Mouse (Mus musculus) c-Kit-positive CD71-negative TER-119-negative erythroid progenitor cells, embryonic 14.5 days (primary cell): ENCODE measurements around the gene Gpr160.
A peak's percentile ranks its signal among the peaks of the same experiment; 100 is the strongest.
"Not testable (repeated sequence)": the region's sequence is repeated elsewhere in the genome, so short reads cannot be mapped to it uniquely, and the experiment has no call there.

Source experiments
- DNase-seq: peaks from one replicate; pipeline ENCODE4 v3.0.0-alpha.2; 2013; ENCODE audit warnings: low read depth

The Gpr160 gene

DNA sequence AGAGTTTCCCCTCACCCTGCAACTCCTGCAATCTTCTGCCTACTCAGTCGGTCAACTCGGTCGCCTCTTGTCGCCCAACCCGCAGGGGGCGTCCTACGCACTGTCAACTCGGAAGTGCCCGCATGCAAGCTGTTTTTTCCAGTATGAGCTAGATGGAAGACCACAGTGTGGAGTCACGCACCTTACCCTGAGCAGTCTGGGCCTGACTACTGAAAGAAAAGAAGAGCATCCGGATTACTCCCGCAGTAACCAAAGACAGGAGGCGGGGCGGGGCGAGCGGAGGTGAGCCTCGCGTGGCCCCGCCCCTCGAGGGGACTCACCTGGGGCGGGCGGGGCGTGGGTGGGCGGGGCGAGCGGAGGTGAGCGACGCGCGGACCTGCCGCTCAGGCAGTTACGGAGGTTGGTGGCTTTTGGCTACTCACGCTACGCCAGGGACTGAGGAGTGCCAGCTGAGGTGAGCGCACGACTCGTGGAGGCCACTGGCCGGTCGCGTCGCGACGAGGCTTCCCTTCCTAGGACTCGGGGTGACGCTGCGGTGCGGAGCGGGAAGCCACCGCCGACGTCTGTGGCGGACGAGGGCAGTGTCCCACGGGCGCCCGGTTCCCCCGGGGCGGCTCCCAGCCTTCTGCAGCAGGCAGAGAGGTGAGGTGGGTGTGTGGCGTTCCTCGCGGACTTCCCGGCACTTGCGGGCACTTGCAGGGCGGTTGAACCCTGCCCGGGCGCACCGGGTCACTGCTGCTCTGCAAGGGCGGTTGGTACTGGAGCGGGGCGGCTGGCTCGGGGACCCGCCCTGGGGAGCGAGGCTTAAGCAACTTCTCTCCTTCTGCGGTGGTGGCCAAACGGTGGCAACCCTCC lies at the start of gene Gpr160:
TSS of gene Gpr160 (plus strand) at position 347 of the 855 bp plus-strand sequence.
- DNase-seq = peak; percentile 76

DNA sequence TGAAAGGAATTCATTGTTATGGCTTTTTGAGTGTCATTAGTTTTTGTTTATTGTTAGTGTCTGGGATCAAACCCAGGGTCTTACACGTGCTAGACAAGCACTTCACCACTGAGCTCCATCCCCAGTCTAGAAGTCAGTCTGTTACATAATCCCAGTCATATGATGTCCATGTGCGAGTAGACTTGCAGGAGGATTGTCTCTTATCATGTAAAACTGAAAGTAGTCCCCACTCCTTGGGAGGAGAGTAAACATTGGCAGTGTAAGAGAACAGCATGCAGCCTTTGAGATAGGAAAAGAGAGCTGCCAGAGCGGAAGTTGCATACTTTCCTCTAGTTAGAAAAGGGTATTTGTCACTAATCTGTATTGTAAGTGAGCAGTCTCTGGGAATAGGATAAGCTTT lies 42.9 kb upstream of the Gpr160 start:
- no peak for DNase-seq

DNA sequence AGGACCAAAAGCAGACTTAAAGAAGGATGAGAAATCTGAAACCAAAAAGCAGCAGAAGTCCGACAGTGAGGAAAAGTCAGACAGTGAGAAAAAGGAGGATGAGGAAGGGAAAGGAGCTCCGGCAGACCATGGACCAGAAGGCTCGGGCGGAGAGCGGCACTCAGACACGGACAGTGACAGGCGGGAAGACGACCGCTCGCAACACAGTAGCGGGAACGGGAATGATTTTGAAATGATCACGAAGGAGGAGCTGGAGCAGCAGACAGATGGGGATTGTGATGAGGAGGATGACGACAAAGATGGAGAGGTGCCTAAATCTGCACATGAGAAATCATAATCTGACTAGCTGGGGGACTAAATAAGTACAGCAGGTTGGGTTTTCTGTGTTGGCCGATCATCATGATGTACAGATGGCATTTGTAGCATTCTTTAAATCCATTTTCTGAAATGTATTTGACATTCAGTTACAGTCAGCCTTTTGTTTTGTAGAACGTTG lies 37.1 kb upstream of the Gpr160 start:
- no peak for DNase-seq

DNA sequence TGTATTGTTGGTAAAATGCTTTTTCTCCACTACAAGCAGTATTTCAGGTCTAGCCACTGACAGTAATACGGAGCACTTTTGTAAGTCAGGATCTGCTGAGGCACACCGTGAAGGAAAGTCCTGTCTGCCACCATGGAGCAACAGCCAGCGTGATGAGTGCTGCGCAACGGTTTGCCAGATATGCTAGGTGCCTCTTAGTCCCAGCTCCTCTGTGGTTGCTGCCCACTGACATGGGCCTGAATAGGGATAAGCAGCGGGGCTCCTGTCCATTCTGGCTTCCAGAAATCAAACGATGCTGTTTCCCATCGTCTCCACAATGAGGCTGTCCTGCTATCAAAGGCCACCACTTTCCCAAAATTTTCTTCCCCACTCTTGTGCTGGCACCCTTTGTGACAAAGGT lies 33.6 kb upstream of the Gpr160 start:
- DNase-seq = no peak

DNA sequence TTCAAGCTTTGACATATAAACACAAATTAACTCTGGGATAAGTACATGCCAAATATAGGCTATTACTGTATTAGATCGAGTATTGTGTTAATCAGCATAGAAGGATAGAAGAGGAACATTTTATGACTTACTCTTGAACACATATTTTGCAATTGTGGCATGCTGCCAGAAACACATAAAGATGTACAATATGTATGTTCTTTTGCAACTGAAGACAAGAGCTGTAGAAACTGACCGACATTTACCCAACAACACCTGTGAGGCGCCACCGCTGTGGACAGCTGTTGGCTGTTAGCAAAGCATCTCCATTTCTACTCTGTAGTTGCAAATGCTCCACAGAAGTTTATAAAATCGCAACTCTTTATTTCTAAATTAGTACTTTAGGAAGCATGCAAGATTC lies 29.7 kb upstream of the Gpr160 start:
- DNase-seq = no peak

DNA sequence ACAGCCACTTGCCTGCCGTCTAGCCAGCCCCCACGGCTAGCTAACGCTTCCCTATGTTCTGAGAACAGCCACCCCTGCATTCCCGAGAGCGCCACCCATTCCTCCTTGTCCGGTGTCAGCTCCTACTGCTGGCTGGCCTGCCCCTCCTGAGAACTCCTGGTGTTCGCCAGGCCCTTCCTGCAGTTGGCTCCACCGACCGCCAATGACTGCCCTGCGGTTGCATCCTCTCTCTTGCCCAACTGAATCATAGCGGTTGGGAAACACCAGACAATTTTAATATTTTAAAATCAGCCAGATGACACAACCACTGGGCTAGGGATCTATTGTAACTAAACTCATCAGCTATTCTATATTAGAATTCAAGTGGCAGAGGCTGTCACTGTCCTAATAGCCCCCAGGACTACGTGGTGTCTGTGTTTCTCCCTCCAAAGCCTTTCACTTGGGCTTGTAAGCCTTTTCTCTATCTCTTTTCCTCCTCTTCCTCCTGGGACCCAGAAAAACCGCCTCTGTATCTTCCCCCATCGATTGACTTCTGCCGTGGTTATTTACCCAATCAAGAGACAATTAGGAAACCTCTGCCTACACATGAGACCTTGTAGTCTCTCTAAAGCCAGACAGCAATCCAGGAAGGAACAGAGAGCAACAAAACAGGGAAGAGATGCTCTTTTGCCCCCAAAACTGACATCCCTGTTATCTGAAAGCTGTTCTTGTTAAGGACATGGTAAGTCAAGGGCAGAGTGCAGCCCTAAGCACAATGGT lies 23.7 kb upstream of the Gpr160 start:
- DNase-seq = no peak

DNA sequence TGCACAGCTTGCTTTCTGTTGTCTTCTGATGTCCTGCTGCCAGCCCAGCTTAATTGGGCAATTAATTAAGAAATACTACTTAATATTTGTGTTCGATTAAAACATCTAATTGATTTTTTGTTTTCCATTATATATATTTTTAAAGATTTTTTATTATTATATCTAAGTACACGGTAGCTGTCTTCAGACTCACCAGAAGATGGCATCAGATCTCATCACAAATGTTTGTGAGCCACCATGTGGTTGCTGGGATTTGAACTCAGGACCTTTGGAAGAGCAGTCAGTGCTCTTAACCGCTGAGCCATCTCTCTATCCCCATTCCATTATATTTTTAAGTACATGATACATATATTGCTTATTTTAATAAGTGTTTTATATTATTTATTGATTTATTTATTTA lies 22.5 kb upstream of the Gpr160 start:
- no peak for DNase-seq

DNA sequence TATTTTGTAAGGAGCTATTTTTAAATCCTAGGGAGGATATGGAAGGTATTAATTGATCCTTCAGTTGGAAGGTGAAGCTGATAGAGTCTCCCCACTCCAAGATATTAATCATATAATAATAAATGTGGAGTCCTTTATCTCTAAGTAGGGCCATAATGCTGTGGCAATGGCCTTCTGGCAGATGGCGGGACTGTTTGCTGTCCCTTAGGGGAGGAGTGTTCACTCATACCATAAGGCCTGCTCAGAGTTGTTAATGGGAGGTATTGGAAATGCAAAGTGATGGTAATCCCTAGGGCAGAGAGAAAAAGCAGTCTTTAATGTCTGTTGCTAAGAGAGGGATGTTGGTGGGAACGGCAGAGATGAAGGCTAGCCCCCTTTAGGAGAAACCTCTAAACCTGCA lies 10.0 kb upstream of the Gpr160 start:
- DNase-seq = no peak

DNA sequence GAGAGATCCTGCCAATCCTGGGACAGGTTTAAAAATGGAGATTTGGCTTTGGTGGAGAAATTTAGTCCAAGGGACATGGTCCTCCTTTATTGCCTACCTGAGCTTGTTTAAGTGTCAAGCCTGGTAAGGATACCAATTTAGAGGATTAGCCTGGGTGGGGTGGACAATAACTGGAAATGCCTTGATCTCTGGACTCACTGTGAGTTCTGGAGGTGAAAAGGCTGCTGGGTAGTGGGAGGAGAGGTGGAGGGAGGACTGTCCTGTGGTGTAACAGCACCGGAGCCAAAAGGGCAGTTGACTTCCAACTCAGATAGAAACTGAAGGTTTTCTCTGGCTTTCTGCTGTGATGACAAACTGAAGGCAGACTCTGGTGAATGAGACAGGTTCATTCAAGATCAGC lies 8.3 kb upstream of the Gpr160 start:
- DNase-seq = no peak

DNA sequence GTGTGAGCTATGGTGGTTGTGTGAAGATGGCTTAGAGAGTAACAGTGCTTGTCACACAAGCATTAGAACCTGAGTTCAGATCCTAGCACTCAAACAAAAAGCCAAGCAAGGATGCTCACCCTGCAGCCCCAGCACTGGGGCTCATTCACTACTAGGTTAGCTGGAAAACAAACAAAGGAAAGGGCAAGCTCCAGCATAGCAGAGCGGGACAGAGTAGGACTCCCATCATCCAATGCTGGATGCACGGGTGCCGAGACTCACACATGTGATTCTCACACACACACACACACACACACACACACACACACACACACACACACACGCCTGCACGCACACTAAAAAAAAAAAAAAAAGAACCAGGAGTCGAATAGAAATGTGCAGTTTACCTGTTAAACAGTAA lies 4.3 kb upstream of the Gpr160 start:
- DNase-seq = no peak

DNA sequence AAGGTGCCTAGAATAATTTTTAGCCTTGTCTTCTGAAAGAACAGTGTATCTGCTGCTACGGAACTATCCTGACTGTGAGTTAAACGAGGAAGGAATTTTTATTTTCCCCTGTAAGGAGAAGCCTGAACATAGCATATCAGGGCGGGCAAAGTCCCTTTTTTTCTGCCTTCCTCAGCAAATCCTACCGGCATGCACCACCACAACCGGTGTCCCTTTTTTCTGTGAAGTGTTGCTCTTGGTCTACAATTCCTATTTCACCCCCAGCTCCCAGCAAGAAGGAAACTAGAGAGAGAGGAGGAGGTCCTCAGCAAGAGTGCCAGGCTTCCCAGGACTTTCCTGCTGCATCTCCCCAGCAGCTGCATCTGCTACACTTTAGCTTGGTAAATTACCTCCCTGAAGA lies 2.2 kb upstream of the Gpr160 start:
- DNase-seq = no peak

DNA sequence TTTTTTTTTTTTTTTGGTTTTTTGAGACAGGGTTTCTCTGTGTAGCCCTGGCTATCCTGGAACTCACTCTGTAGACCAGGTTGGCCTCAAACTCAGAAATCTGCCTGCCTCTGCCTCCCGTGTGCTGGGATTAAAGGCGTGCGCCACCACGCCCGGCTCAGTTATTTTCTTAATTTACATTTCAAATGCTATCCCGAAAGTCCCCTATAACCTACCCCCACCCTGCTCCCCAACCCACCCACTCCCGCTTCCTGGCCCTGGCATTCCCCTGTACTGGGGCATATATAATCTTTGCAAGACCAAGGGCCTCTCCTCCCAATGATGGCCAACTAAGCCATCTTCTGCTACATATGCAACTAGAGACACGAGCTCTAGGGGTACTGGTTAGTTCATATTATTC lies 3.8 kb downstream of the Gpr160 start:
- DNase-seq = not testable (repeated sequence)

DNA sequence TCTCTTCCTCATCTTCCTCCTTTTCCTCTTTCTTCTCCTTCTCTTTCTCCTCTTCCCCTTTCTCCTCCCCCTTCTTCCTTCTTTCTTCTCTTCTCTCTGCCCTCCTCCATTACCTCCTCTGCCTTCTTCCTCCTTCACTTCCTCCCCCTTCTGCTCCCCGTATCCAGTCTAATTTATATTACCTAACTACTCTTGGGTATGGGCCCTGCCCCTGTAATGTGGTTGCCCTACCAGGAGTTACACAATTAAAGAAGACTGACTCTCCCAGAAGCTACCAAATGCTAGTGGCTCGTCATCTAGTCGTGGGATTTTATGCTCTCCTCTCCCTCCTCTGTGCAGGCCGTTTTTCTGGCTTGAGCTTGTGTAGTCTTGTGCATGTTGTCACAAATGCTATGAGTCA lies 5.0 kb downstream of the Gpr160 start:
- no peak for DNase-seq

DNA sequence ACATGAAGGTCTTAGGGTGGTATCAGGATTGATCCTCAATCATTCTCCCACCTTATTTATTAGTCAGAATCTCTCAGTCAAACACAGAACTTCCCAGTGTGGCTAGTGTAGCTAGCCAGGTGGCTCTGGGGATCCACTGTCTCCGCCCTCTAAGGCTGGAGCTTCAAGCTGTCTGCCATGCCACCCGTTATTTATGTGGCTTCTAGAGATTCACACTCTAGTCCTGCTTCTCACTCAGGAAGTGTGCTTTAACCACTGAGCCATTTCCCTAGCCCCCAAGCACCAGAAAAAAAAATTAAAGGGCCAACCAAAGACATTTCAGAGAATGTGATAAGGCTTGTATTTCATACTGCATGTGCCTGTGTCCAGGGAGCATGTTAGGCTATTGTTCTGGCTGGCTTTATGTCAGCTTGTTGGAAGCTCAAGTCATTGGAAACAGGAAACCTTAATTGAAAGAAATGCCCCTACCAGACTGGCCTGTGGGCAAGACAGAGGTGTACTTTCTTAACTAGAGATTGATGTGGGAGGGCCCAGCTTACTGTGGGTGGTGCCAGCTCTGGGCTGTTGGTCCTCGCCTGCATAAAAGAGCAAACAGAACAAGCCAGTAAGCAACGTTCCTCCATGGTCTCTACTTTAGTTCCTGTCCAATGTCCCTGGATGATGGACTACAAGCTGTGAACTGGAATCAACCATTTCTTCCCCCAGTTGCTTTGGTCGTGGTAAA lies 8.1 kb downstream of the Gpr160 start:
- no peak for DNase-seq

DNA sequence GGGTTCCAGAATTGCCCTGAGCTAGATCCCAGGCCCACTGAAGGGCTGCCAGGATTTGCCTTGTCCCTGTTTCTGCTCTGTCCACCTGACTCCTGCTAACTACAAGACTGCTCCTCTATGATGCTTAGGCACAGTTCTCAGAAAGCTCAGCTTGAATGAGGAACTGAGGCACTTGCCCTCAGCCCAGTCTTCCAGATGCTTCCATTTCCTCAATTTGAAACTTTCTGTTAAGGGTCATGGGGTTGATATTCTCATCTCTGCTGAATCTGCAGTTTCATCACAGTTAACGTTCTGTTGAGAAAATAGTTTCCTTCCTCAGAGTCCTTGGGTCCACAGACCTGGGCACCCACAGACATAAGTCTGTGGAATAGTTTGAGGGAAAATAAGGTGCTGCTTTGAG lies 8.9 kb downstream of the Gpr160 start:
- DNase-seq = peak; percentile 20

DNA sequence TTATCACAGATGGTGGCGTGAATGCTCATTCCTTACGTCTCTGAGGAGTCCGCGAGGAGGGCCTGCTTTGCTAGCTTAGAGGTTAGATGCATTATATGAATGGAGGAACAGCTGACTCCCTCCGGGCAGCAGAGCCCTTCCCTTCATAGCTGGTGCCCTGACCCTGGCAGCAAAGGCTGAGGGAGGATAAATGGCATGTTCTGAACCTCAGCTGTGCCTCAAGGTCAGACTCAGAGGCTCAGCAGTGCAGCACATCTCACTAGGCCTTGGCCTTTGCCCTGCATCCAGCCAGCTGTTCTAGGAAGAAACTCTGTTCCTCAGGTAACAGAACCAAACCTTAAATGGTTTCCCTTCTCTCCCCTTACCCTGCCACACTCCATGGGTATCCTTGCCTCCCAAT lies 12.4 kb downstream of the Gpr160 start:
- no peak for DNase-seq

DNA sequence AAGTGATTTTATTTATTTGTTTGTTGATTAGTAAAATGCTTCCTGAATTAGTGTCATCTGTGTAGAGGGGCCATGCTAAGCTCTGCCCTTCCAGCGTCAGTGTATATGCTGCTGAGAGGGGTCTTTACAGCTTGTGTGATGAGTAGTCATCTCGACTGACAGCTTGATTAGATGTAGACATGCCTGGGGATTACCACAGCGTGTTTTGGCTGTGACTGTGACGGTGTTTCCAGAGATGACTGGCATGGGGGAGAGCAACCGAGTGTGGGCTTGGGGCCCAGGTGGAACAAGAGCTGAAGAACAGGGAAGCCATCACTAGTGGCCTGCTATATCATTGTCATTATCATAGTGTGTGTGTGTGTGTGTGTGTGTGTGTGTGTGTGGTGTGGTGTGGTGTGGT lies 12.9 kb downstream of the Gpr160 start:
- DNase-seq = no peak

DNA sequence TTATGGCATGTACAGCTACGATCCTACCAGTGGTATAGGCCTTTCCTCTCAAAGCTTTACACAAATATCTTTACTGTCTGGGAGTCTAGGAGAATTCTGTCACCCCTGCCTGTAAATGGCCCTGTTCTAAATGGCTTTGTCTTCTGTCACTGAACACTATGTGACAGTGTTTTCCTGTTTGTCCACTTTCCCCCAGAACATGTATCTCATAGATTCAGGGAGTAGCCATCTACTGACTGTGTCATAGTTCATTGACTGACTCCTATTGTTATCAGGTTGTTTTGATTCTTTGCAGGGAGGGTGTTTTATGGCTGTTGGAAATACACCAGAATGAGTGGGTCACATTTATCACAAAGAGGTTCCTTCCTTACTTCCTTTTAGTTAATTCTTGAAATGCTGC lies 14.2 kb downstream of the Gpr160 start:
- no peak for DNase-seq

DNA sequence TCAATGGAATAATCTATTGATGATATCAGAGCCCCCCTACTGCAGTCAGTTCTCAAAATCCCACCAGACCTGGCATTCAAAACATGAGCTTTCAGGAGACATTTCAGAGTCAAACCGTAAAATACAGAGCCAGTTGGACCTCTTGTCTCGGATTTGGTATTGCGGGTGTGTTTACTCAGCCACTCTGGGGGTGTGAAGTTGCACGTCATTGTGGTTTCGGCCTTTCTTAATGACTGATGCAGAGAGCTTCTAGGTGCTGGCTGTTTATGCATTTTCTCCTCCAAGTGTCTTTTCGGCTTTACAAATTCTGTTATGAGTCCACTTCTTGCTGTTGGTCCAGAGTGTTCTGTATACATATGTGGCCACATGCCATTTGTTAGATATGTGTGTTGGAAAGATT lies 21.0 kb downstream of the Gpr160 start:
- no peak for DNase-seq

DNA sequence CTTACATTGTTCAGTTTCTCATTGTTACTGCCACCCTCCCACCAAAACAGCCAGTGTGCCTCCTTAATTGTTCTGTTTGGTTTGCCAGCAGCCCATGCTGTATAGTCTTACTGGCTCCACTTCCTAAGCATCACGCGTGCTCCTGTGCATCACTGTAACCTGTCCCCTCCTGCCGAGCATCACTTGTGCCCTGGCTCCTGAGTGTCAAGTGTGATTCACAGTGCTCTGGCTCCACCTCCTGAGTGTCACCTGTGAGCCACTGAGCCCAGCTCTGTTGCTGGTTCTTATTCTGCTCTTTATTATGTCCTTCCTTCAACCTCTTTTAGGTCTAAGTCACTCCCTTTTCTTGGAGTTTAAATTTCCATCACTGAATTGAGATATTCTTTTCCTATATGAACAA lies 31.7 kb downstream of the Gpr160 start:
- DNase-seq = no peak

DNA sequence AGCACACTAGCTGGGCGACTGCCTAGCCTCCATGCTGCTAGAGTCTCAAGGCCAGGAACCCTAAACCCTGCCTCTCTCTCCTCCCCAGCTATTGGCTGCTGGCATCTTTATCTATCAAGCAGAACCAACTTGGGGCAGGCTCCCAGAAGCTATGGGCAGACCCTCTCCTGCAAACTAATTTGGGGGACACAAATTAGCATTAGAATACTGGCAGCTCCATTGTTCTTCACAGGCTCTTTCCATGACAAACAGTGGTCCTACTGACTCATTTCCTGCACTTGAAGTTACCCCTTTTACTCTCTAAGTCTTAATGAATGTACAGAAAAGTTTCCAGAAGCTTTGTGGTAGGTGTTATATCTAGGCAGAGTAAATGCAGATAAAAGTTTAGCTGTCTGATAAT lies 33.3 kb downstream of the Gpr160 start:
- DNase-seq = no peak

DNA sequence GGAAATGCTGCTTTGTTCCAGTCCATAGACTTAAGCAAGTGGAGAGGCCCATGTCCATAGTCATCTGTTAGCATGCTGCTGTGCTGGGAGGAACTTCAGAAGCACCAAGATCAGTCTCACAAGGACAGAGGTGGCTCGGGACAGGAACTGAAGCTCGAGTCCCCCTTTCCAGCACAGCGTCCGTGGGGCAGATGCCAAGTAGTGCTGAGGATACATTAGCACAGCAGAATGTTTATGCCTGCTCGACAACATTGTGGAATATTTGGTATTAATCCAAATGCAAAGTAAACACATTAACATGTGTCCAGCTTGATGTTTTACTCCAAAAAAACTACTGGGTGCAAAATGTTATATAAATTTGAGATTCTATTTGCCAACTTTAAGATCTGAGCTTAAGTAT lies 41.0 kb downstream of the Gpr160 start:
- no peak for DNase-seq

DNA sequence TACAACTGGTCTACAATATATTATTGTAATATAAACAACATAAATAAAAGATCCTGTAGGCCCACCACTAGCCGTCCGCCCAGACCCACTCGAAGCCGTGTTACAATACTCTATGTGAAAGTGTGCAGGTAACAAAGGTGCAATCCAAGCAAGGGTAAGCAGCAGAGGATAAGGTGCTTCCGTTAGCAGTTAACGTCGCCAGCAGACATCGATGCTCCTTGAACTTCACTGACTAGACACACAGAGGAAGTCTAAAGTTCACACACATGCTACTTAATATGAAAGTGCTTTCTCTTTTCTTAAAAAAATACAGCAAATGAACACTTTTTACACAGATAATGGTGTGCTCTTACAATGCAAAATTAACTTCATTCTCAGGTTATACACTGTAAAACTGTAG lies 43.7 kb downstream of the Gpr160 start:
- no peak for DNase-seq
